Mouse (Mus musculus): Measurements from ENCODE around the gene Olfr417. TPM values are rescaled to one million over a fixed set of nuclear protein-coding genes. Genes with fewer than 3 reads are reported as not detected.
"Not testable (repeated sequence)": the region's sequence is repeated elsewhere in the genome, so short reads cannot be mapped to it uniquely, and the experiment has no call there.

The Olfr417 gene
- not detected in 2 replicates for polyA plus RNA-seq (2014; fragmentation: Nextera tagmentation; extraction: Ambion mirVana)

DNA sequence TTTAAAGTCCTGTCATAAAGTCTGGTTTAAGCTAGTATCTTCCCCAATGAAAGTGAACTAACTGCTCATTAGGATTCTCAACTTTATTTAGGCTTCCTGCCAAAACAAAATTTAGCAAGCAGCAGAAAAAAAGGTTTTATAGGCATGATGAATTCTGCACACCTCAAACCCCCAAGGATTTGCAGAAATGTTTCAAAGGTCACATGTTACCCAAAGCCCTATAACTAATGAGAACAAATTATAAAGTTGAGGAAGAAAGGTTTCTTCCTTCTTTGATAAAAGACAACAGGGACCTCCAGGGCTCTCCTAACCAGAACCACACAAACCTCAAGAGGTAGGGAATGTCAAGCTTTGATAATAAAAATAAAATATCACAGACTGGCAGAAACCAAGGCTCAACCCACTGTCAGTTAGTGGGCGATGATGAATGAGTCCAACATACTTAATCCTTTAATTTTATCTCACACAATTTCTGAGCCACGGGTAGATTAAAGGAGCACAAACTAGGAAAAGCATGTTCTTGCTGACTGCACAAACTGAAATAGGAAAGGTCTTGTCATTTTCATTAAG is at the start of gene Olfr417:
TSS of gene Olfr417 (plus strand) at position 241 of the 570 bp plus-strand sequence.
- Histone ChIP-seq H3K27ac (replicated peaks; ENCODE audit: low read depth, low read length) (no peak within 1 kb of the TSS), H3K4me2 (ENCODE audit: low read depth, low read length) (no peak within 1 kb of the TSS), H3K36me3 (replicated peaks; ENCODE audit: control insufficient read depth, insufficient read depth, low read depth, low read length) (no peaks in the 10 kb centered on the region), H3K9ac (replicated peaks; ENCODE audit: low read length) (no peak within 1 kb of the TSS), H3K4me1 (ENCODE audit: control insufficient read depth, insufficient read depth, low read length) (no peaks in the 10 kb centered on the region), H3K9me3 (replicated peaks; ENCODE audit: control insufficient read depth, low read length) (no peaks in the 10 kb centered on the region), H3K4me3 (ENCODE audit: low read depth, low read length) (no peak within 1 kb of the TSS), H3K27me3 (ENCODE audit: control insufficient read depth, insufficient read depth, low read length) (no peaks in the 10 kb centered on the region)
- ATAC-seq (replicated peaks; ENCODE audit: insufficient number of reproducible peaks, low FRiP score, low TSS enrichment, low read depth) = no peak
- DNase-seq (ENCODE audit: low spot score) = no peak
- 76% methylated on average over 2 of the region's 2 CpGs for WGBS

GRCm38 (mm10) chr1:174317308-174317707 is 47.6 kb upstream of the Olfr417 start:
- Histone ChIP-seq H3K27ac (replicated peaks; ENCODE audit: low read depth, low read length) (no peak overlapping the region), H3K4me2 (ENCODE audit: low read depth, low read length) (no peak overlapping the region), H3K36me3 (replicated peaks; ENCODE audit: control insufficient read depth, insufficient read depth, low read depth, low read length) (no peaks in the 10 kb centered on the region), H3K9ac (replicated peaks; ENCODE audit: low read length) (no peak overlapping the region), H3K9me3 (replicated peaks; ENCODE audit: control insufficient read depth, low read length) (no peaks in the 10 kb centered on the region), H3K27me3 (ENCODE audit: control insufficient read depth, insufficient read depth, low read length) (no peaks in the 10 kb centered on the region), H3K4me3 (ENCODE audit: low read depth, low read length) (no peak overlapping the region), H3K4me1 (ENCODE audit: control insufficient read depth, insufficient read depth, low read length) (no peaks in the 10 kb centered on the region)
- DNase-seq (ENCODE audit: low spot score) = no peak
- WGBS = 86% methylated on average over 2 of the region's 2 CpGs
- ATAC-seq (replicated peaks; ENCODE audit: insufficient number of reproducible peaks, low FRiP score, low TSS enrichment, low read depth) = no peak

DNA sequence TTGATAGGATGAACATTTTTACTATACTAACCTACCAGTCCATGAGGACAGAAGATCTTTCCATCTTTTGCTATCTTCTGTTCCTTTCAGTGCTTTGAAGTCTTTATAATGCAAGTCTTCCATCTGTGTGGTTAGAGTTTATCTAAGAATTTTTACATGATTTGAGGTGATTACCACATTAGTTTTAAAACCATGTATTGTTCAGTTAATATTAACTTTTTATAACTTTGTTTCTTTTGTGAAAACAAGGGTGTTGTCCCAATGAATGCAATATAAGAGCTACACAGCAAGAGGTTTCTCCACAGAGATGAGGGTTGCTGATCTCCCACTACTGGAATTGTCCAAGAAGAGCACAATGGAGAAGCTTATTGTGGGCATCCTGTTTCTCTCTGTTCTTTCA is 34.7 kb upstream of the Olfr417 start, which contains the start of gene Mptx1:
TSS of gene Mptx1 (plus strand) at position 301 of the 400 bp plus-strand sequence.
- Histone ChIP-seq H3K4me3 (ENCODE audit: low read depth, low read length) (no peak within 1 kb of the TSS), H3K9me3 (replicated peaks; ENCODE audit: control insufficient read depth, low read length) (no peaks in the 10 kb centered on the region), H3K27ac (replicated peaks; ENCODE audit: low read depth, low read length) (no peak within 1 kb of the TSS), H3K9ac (replicated peaks; ENCODE audit: low read length) (no peak within 1 kb of the TSS), H3K27me3 (ENCODE audit: control insufficient read depth, insufficient read depth, low read length) (no peaks in the 10 kb centered on the region), H3K36me3 (replicated peaks; ENCODE audit: control insufficient read depth, insufficient read depth, low read depth, low read length) (no peaks in the 10 kb centered on the region), H3K4me2 (ENCODE audit: low read depth, low read length) (no peak within 1 kb of the TSS), H3K4me1 (ENCODE audit: control insufficient read depth, insufficient read depth, low read length) (no peaks in the 10 kb centered on the region)
- DNase-seq (ENCODE audit: low spot score) (no peak), ATAC-seq (replicated peaks; ENCODE audit: insufficient number of reproducible peaks, low FRiP score, low TSS enrichment, low read depth) (no peak)

DNA sequence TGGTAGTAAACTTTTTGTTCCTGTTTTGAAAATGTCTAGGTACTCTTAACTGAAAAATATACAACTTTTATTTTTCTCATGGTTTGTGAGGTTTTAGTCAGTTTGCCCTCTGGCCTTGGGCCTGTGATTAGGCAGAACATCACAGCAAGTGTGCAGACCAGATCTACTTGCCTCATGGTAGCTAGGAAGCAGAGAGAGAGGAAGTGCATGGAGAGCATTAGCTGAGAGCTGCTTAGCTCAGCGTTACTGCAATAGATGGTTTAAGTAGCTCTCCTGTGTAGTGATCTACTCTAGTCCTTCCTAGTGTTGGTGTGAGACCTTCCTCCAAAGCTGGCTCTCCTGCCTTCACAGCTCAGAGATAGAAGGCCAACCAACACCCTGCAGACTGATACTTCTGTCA is 11.3 kb upstream of the Olfr417 start:
- H3K9me3 ChIP-seq (replicated peaks; ENCODE audit: control insufficient read depth, low read length); H3K9ac ChIP-seq (replicated peaks; ENCODE audit: low read length); ATAC-seq (replicated peaks; ENCODE audit: insufficient number of reproducible peaks, low FRiP score, low TSS enrichment, low read depth); H3K36me3 ChIP-seq (replicated peaks; ENCODE audit: control insufficient read depth, insufficient read depth, low read depth, low read length); H3K27me3 ChIP-seq (ENCODE audit: control insufficient read depth, insufficient read depth, low read length); H3K4me1 ChIP-seq (ENCODE audit: control insufficient read depth, insufficient read depth, low read length); H3K4me3 ChIP-seq (ENCODE audit: low read depth, low read length); H3K4me2 ChIP-seq (ENCODE audit: low read depth, low read length); H3K27ac ChIP-seq (replicated peaks; ENCODE audit: low read depth, low read length); DNase-seq (ENCODE audit: low spot score): not testable (repeated sequence)
- 84% methylated on average over 1 of the region's 1 CpGs for WGBS

- DNase-seq (ENCODE audit: low spot score) (no peak), ATAC-seq (replicated peaks; ENCODE audit: insufficient number of reproducible peaks, low FRiP score, low TSS enrichment, low read depth) (no peak)
- H3K36me3 ChIP-seq (replicated peaks; ENCODE audit: control insufficient read depth, insufficient read depth, low read depth, low read length) = no peaks in the 10 kb centered on the region
- no peak overlapping the region for H3K27ac ChIP-seq (replicated peaks; ENCODE audit: low read depth, low read length)
- H3K4me2 ChIP-seq (ENCODE audit: low read depth, low read length) = no peak overlapping the region
- WGBS = 80% methylated on average over 5 of the region's 5 CpGs
- no peaks in the 10 kb centered on the region for H3K9me3 ChIP-seq (replicated peaks; ENCODE audit: control insufficient read depth, low read length)
- no peak overlapping the region for H3K4me3 ChIP-seq (ENCODE audit: low read depth, low read length)
- H3K27me3 ChIP-seq (ENCODE audit: control insufficient read depth, insufficient read depth, low read length) = no peaks in the 10 kb centered on the region
- no peaks in the 10 kb centered on the region for H3K4me1 ChIP-seq (ENCODE audit: control insufficient read depth, insufficient read depth, low read length)
- H3K9ac ChIP-seq (replicated peaks; ENCODE audit: low read length) = no peak overlapping the region
These were observed 10.3 kb upstream of the Olfr417 start for GRCm38 (mm10) chr1:174354640-174355039.

DNA sequence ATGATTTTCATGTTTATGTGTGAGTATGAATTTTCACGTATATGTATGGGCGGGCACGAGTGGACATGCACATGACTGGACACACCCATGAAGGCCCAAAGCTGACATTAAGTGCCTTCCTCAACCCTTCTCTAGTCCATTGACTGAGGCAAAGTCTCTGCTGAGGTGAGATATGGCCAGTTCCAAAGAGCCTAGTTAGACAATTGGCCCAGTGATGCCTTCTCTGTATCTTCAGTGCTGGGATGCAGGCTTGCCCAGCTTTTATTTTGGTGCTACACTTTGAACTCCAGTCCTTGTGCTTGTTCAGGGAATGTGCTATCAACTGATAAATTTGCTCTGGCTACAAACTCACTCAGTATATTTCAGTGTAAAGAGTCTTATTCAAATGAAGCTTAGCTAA is 8.9 kb downstream of the Olfr417 start:
- Histone ChIP-seq H3K4me2 (ENCODE audit: low read depth, low read length) (no peak overlapping the region), H3K27ac (replicated peaks; ENCODE audit: low read depth, low read length) (no peak overlapping the region), H3K9ac (replicated peaks; ENCODE audit: low read length) (no peak overlapping the region), H3K27me3 (ENCODE audit: control insufficient read depth, insufficient read depth, low read length) (no peaks in the 10 kb centered on the region), H3K36me3 (replicated peaks; ENCODE audit: control insufficient read depth, insufficient read depth, low read depth, low read length) (no peaks in the 10 kb centered on the region), H3K4me3 (ENCODE audit: low read depth, low read length) (no peak overlapping the region), H3K9me3 (replicated peaks; ENCODE audit: control insufficient read depth, low read length) (no peaks in the 10 kb centered on the region), H3K4me1 (ENCODE audit: control insufficient read depth, insufficient read depth, low read length) (no peaks in the 10 kb centered on the region)
- no peak for ATAC-seq (replicated peaks; ENCODE audit: insufficient number of reproducible peaks, low FRiP score, low TSS enrichment, low read depth)
- DNase-seq (ENCODE audit: low spot score) = no peak
- 92% methylated on average over 3 of the region's 3 CpGs for WGBS

DNA sequence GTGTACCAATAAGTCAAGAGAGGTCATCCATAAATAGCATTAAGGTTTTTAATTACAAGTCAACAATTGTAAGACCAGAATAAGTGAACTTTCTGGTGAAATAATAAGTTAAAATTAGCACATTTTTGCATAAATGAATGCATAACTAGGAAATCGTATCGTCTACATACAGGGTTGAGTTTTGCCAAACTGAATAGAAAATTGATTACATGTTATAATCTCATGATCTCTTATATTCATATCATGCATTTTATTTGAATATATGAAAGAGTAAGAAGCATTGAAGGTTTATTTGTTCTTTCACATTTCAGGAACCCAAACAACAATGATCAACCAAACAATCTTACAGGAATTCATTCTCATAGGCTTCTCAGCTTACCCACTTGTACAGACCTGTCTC is 25.8 kb downstream of the Olfr417 start, which contains the start of gene Olfr248:
TSS of gene Olfr248 (plus strand) at position 301 of the 400 bp plus-strand sequence.
- no peaks in the 10 kb centered on the region for H3K36me3 ChIP-seq (replicated peaks; ENCODE audit: control insufficient read depth, insufficient read depth, low read depth, low read length)
- no peak within 1 kb of the TSS for H3K4me2 ChIP-seq (ENCODE audit: low read depth, low read length)
- no peaks in the 10 kb centered on the region for H3K27me3 ChIP-seq (ENCODE audit: control insufficient read depth, insufficient read depth, low read length)
- WGBS = 88% methylated on average over 2 of the region's 2 CpGs
- no peak within 1 kb of the TSS for H3K27ac ChIP-seq (replicated peaks; ENCODE audit: low read depth, low read length)
- ATAC-seq (replicated peaks; ENCODE audit: insufficient number of reproducible peaks, low FRiP score, low TSS enrichment, low read depth) (no peak), DNase-seq (ENCODE audit: low spot score) (no peak)
- H3K4me3 ChIP-seq (ENCODE audit: low read depth, low read length) = no peak within 1 kb of the TSS
- H3K4me1 ChIP-seq (ENCODE audit: control insufficient read depth, insufficient read depth, low read length) = no peaks in the 10 kb centered on the region
- H3K9me3 ChIP-seq (replicated peaks; ENCODE audit: control insufficient read depth, low read length) = no peaks in the 10 kb centered on the region
- no peak within 1 kb of the TSS for H3K9ac ChIP-seq (replicated peaks; ENCODE audit: low read length)

GRCm38 (mm10) chr1:174422959-174423358 is 58.0 kb downstream of the Olfr417 start:
- no peak for ATAC-seq (replicated peaks; ENCODE audit: insufficient number of reproducible peaks, low FRiP score, low TSS enrichment, low read depth)
- H3K9me3 ChIP-seq (replicated peaks; ENCODE audit: control insufficient read depth, low read length) = no peaks in the 10 kb centered on the region
- DNase-seq (ENCODE audit: low spot score) = no peak
- H3K36me3 ChIP-seq (replicated peaks; ENCODE audit: control insufficient read depth, insufficient read depth, low read depth, low read length) = no peaks in the 10 kb centered on the region
- 89% methylated on average over 4 of the region's 4 CpGs for WGBS
- H3K9ac ChIP-seq (replicated peaks; ENCODE audit: low read length) = no peak overlapping the region
- no peaks in the 10 kb centered on the region for H3K4me1 ChIP-seq (ENCODE audit: control insufficient read depth, insufficient read depth, low read length)
- no peak overlapping the region for H3K27ac ChIP-seq (replicated peaks; ENCODE audit: low read depth, low read length)
- no peak overlapping the region for H3K4me2 ChIP-seq (ENCODE audit: low read depth, low read length)
- H3K4me3 ChIP-seq (ENCODE audit: low read depth, low read length) = no peak overlapping the region
- no peaks in the 10 kb centered on the region for H3K27me3 ChIP-seq (ENCODE audit: control insufficient read depth, insufficient read depth, low read length)
